Mouse (Mus musculus): Measurements from ENCODE around the gene Psmd2.
"Not testable (repeated sequence)": the region's sequence is repeated elsewhere in the genome, so short reads cannot be mapped to it uniquely, and the experiment has no call there.

Gene Psmd2

GRCm38 (mm10) chr16:20653315-20653714 lies 1.9 kb downstream of the Psmd2 start:
- no peak for DNase-seq (ENCODE audit: low spot score in 2 of 2)

GRCm38 (mm10) chr16:20657661-20658060 lies 6.2 kb downstream of the Psmd2 start:
- DNase-seq (ENCODE audit: low spot score in 2 of 2) = no peak

GRCm38 (mm10) chr16:20668013-20668412 lies 16.6 kb downstream of the Psmd2 start, which contains the start of gene Eif4g1:
Gene Eif4g1, plus strand, starts transcription at chr16:20668313.
- not testable (repeated sequence) for DNase-seq (ENCODE audit: low spot score in 2 of 2)

- no peak for DNase-seq (ENCODE audit: low spot score in 2 of 2)
Observed at GRCm38 (mm10) chr16:20670291-20670690, 18.8 kb downstream of the Psmd2 start.

GRCm38 (mm10) chr16:20671886-20672285 lies 20.4 kb downstream of the Psmd2 start:
- DNase-seq (ENCODE audit: low spot score in 2 of 2) = no peak

GRCm38 (mm10) chr16:20672500-20672902 lies 21.0 kb downstream of the Psmd2 start:
- DNase-seq (ENCODE audit: low spot score in 2 of 2) = peak; percentile 88 to 93

GRCm38 (mm10) chr16:20672965-20673705 lies 21.7 kb downstream of the Psmd2 start:
- peak in 1 of 2 experiments; percentile 32 for DNase-seq (ENCODE audit: low spot score in 2 of 2)

GRCm38 (mm10) chr16:20673706-20674303 lies 22.4 kb downstream of the Psmd2 start:
- DNase-seq (ENCODE audit: low spot score in 2 of 2) = no peak

GRCm38 (mm10) chr16:20675213-20675612 lies 23.8 kb downstream of the Psmd2 start:
- no peak for DNase-seq (ENCODE audit: low spot score in 2 of 2)

- no peak for DNase-seq (ENCODE audit: low spot score in 2 of 2)
Observed at GRCm38 (mm10) chr16:20676702-20677101, 25.2 kb downstream of the Psmd2 start.

GRCm38 (mm10) chr16:20677380-20677779 lies 25.9 kb downstream of the Psmd2 start:
- DNase-seq (ENCODE audit: low spot score in 2 of 2) = no peak

GRCm38 (mm10) chr16:20677974-20678675 lies 26.7 kb downstream of the Psmd2 start:
- DNase-seq (ENCODE audit: low spot score in 2 of 2) = peak in 1 of 2 experiments; percentile 57

- no peak for DNase-seq (ENCODE audit: low spot score in 2 of 2)
Observed at GRCm38 (mm10) chr16:20690774-20691173, 39.3 kb downstream of the Psmd2 start.

GRCm38 (mm10) chr16:20691617-20692016 lies 40.2 kb downstream of the Psmd2 start:
- no peak for DNase-seq (ENCODE audit: low spot score in 2 of 2)

- peak in 1 of 2 experiments; percentile 15 for DNase-seq (ENCODE audit: low spot score in 2 of 2)
Observed at GRCm38 (mm10) chr16:20692241-20692965, 41.0 kb downstream of the Psmd2 start.

- DNase-seq (ENCODE audit: low spot score in 2 of 2) = peak; percentile 83 to 86
Observed at GRCm38 (mm10) chr16:20693111-20693701, 41.8 kb downstream of the Psmd2 start, which contains the start of gene Fam131a. Gene Fam131a, plus strand, starts transcription at chr16:20693241.

- peak in 1 of 2 experiments; percentile 53 for DNase-seq (ENCODE audit: low spot score in 2 of 2)
Observed at GRCm38 (mm10) chr16:20694781-20695180, 43.3 kb downstream of the Psmd2 start.

- peak; percentile 94 to 96 for DNase-seq (ENCODE audit: low spot score in 2 of 2)
Observed at GRCm38 (mm10) chr16:20695622-20696323, 44.3 kb downstream of the Psmd2 start.

GRCm38 (mm10) chr16:20699266-20699665 lies 47.8 kb downstream of the Psmd2 start:
- DNase-seq (ENCODE audit: low spot score in 2 of 2) = no peak

GRCm38 (mm10) chr16:20700036-20700435 lies 48.6 kb downstream of the Psmd2 start:
- DNase-seq (ENCODE audit: low spot score in 2 of 2) = no peak

GRCm38 (mm10) chr16:20701316-20701715 lies 49.9 kb downstream of the Psmd2 start:
- no peak for DNase-seq (ENCODE audit: low spot score in 2 of 2)
